Comparison of ENCODE assay signal across 9 mouse cellular contexts in the genomic region with DNA sequence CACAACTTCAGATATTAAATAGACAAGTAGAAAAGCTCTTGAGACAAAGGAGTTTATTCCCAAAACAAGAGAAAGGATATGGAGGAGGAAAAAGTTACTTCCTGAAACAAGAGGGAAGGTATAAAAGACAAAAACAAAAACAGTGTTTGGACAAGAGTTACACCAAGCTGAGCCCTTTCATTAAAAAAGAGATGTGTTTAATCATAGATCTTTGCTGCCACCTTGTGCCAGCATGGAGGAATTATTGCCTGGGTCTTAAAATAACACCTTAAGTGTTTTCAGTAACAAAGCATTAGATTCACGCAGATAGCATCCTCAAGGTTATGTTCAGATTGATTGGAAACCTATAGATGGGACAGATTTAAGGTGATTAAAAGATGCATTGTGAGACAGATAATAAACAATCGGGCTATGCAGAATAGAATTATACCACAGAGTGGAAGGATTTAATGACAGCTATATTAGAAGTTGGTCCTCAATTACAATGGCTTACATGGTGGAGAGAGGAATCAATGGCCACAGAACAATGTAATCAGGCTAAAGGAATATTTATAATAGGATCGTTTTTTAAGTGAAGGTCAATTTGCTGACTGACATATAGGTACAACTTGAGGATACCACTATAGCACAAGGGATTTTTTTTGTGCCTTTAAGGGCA.
DNase-seq lines count a peak whose midpoint lies in the region; ATAC-seq and TF ChIP-seq lines count a peak whose summit lies in the region.
"Had no signal": no experiment of that assay in that cellular context is flagged by ENCODE, and none has a peak within 500 bp of the region (broad histone marks: within the 10 kb centered on the region; RNA-seq: fewer than 3 reads in every experiment).

No protein-coding gene starts in this region.

- intact Hi-C loops in gastrocnemius, postnatal 36 days (cut with DNase I) = loop anchor here (2.0 to 10.0 kb wide), 2 partner anchors 1195 to 1709 kb away; no protein-coding TSS in a partner anchor
- intact Hi-C loops in gastrocnemius, postnatal 14 days (cut with DNase I; ENCODE audit: low total_unique reads) = loop anchor here (5.0 kb wide), 1 partner anchor 1197 kb away; no protein-coding TSS in a partner anchor

- H3K27me3 ChIP-seq in E14TG2a.4 (ENCODE audit: insufficient read depth, low read length) = no peaks in the 10 kb centered on the region
- no peaks in the 10 kb centered on the region for H3K27me3 ChIP-seq in cerebellum, adult 2 months (ENCODE audit: control insufficient read depth, insufficient read depth, low read length)
- H3K27me3 ChIP-seq: limb, embryonic 12.5 days had no signal

- no peaks in the 10 kb centered on the region for H3K4me1 ChIP-seq in E14TG2a.4 (replicated peaks; ENCODE audit: low read depth, low read length)
- no peaks in the 10 kb centered on the region for H3K4me1 ChIP-seq in cerebellum, adult 2 months (ENCODE audit: control insufficient read depth, insufficient read depth, low read length)
- H3K4me1 ChIP-seq: limb, embryonic 12.5 days had no signal

- ATAC-seq in monocyte, adult 5-6 weeks (replicated peaks; ENCODE audit: insufficient number of reproducible peaks, low FRiP score, low TSS enrichment, poor library complexity, severe bottlenecking) = no peak

- H3K9me3 ChIP-seq in E14TG2a.4 (ENCODE audit: low read length) = no peaks in the 10 kb centered on the region
- H3K9me3 ChIP-seq: limb, embryonic 12.5 days had no signal

- peak; percentile 83 for TF ChIP-seq CTCF in E14TG2a.4 (conservative IDR thresholded peaks at IDR 0.05; ENCODE audit: low read length)
- peak; percentile 27; the same call in 1 of the 2 replicates for TF ChIP-seq CTCF in cerebellum, adult 2 months (IDR thresholded peaks at IDR 0.05; ENCODE audit: borderline replicate concordance, insufficient read depth, low read depth, low read length)

- H3K36me3 ChIP-seq in E14TG2a.4 (ENCODE audit: insufficient read depth, low read length) = no peaks in the 10 kb centered on the region
- H3K36me3 ChIP-seq: limb, embryonic 12.5 days had no signal

- TF ChIP-seq POLR2A in cerebellum, adult 2 months (IDR thresholded peaks at IDR 0.05; ENCODE audit: borderline replicate concordance, insufficient read depth, low read length) = no peak

- H3K4me3 ChIP-seq in E14TG2a.4 (replicated peaks; ENCODE audit: low read length) = no peak overlapping the region
- H3K4me3 ChIP-seq in cerebellum, adult 2 months (replicated peaks; ENCODE audit: insufficient read depth, low read depth, low read length) = no peak overlapping the region
- H3K4me3 ChIP-seq: limb, embryonic 12.5 days had no signal

- 22% methylated on average over 3 of the region's 3 CpGs for WGBS in cerebellum, adult 2 months

- DNase-seq in gastrocnemius, postnatal 10 days = peak; percentile 30
- no peak for DNase-seq in gastrocnemius, postnatal 36 days
- peak; percentile 31 to 51 for DNase-seq in cerebellum, adult 2 months
- peak; percentile 7 for DNase-seq in gastrocnemius, postnatal 14 days
- DNase-seq in layer of hippocampus, postnatal 36 days = peak; percentile 11 to 16
- DNase-seq in neural tube, embryonic 10.5 days (ENCODE audit: extremely low spot score, low spot score) = peak; percentile 23

- H3K27ac ChIP-seq in cerebellum, adult 2 months (ENCODE audit: insufficient read depth, low read length) = no peak overlapping the region
- H3K27ac ChIP-seq: limb, embryonic 12.5 days had no signal

Comparison
In these comparisons a context has a peak if more than half of its experiments do, and no peak if none do; other contexts are left out.
1. DNase-seq: peak in gastrocnemius, postnatal 10 days (single experiment), cerebellum, adult 2 months (2 of 2), gastrocnemius, postnatal 14 days (single experiment), layer of hippocampus, postnatal 36 days (2 of 2) and neural tube, embryonic 10.5 days (single experiment); none in gastrocnemius, postnatal 36 days (0 of 2).